Mouse (Mus musculus) mammary gland, adult 2 months (tissue): ENCODE results near the gene Slc15a1. TPM values are rescaled to one million over a fixed set of nuclear protein-coding genes. Genes with fewer than 3 reads are reported as not detected.

Experiments used
- polyA plus RNA-seq: library from polyadenylated mRNA; depleted of rRNA; stranded (reverse); fragments of >200 nt; gene quantifications from 2 replicates; pipeline ENCODE4 v1.2.3, GENCODE M21; 2012; ENCODE audit warnings: low replicate concordance; rRNA removed

Slc15a1 gene
- polyA plus RNA-seq: 0.45 TPM in 1 of 2 replicates, not detected in the other

GRCm38 (mm10) chr14:121504781-121505484 lies at the start of gene Slc15a1:
Gene Slc15a1, minus strand, starts transcription at chr14:121505252.

Other genes with a start within 250 kb of the Slc15a1 start
- 25.3 and 27.6 TPM in 2 replicates for gene Stk24, start 125.2 kb downstream of the Slc15a1 start, polyA plus RNA-seq